Mouse (Mus musculus): ENCODE measurements around the gene Psmb11. TPM values are rescaled to one million over a fixed set of nuclear protein-coding genes. Genes with fewer than 3 reads are reported as not detected.

The Psmb11 gene
- total RNA-seq (2021): under 1 TPM; 0.22 to 0.28 TPM
- long read RNA-seq, experiment 1: 0 reads
- long read RNA-seq, experiment 2: 0 reads

GRCm38 (mm10) chr14:54621133-54621532 is at the start of gene Psmb11:
Gene Psmb11 (plus strand): TSS chr14:54621433.
- DNase-seq (ENCODE audit: low spot score in 2 of 2): no peak
- no peak for TF ChIP-seq CTCF (conservative IDR thresholded peaks at IDR 0.05)

GRCm38 (mm10) chr14:54572122-54572521 is 49.1 kb upstream of the Psmb11 start:
- Histone ChIP-seq H3K4me3 (no peak overlapping the region), H3K27ac (no peak overlapping the region)
- DNase-seq (ENCODE audit: low spot score in 2 of 2): no peak
- no peak for TF ChIP-seq CTCF (conservative IDR thresholded peaks at IDR 0.05)

More at GRCm38 (mm10) chr14:54621133-54621532, at the start of gene Psmb11:
- H3K27ac ChIP-seq: no peak within 1 kb of the TSS
- no peak within 1 kb of the TSS for H3K4me3 ChIP-seq

- no peak for TF ChIP-seq CTCF (conservative IDR thresholded peaks at IDR 0.05)
- no peak overlapping the region for H3K4me3 ChIP-seq
- DNase-seq (ENCODE audit: low spot score in 2 of 2): no peak
- H3K27ac ChIP-seq: no peak overlapping the region
These were observed 48.2 kb upstream of the Psmb11 start for GRCm38 (mm10) chr14:54572790-54573736.

- TF ChIP-seq CTCF (conservative IDR thresholded peaks at IDR 0.05): no peak
- Histone ChIP-seq H3K4me3 (no peak overlapping the region), H3K27ac (no peak overlapping the region)
- no peak for DNase-seq (ENCODE audit: low spot score in 2 of 2)
These were observed 47.0 kb upstream of the Psmb11 start for GRCm38 (mm10) chr14:54574253-54574652.

GRCm38 (mm10) chr14:54575031-54575430 is 46.2 kb upstream of the Psmb11 start:
- Histone ChIP-seq H3K4me3 (no peak overlapping the region; the same call in 1 of the 2 replicates), H3K27ac (no peak overlapping the region)
- DNase-seq (ENCODE audit: low spot score in 2 of 2): no peak
- TF ChIP-seq CTCF (conservative IDR thresholded peaks at IDR 0.05): no peak

- DNase-seq (ENCODE audit: low spot score in 2 of 2): no peak
- Histone ChIP-seq H3K27ac (no peak overlapping the region), H3K4me3 (peak overlapping the region; percentile 66)
- TF ChIP-seq CTCF (conservative IDR thresholded peaks at IDR 0.05): no peak
These were observed 45.6 kb upstream of the Psmb11 start for GRCm38 (mm10) chr14:54575631-54576030.

GRCm38 (mm10) chr14:54576241-54577088 is 44.8 kb upstream of the Psmb11 start:
- TF ChIP-seq CTCF (conservative IDR thresholded peaks at IDR 0.05): no peak
- H3K27ac ChIP-seq: no peak overlapping the region

GRCm38 (mm10) chr14:54577089-54577982 is 43.9 kb upstream of the Psmb11 start, which contains the start of gene Ajuba:
Gene Ajuba (minus strand): TSS chr14:54577558.
- H3K4me3 ChIP-seq: peak within 1 kb of the TSS; percentile 66
- peak; percentile 59 to 60 for DNase-seq (ENCODE audit: low spot score in 2 of 2)
- no peak for TF ChIP-seq CTCF (conservative IDR thresholded peaks at IDR 0.05)
- H3K27ac ChIP-seq: peak within 1 kb of the TSS; percentile 58; the same call in 1 of the 2 replicates

More at GRCm38 (mm10) chr14:54576241-54577088, 44.8 kb upstream of the Psmb11 start:
- H3K4me3 ChIP-seq: peak overlapping the region; percentile 66
- no peak for DNase-seq (ENCODE audit: low spot score in 2 of 2)

GRCm38 (mm10) chr14:54578063-54578462 is 43.2 kb upstream of the Psmb11 start:
- DNase-seq (ENCODE audit: low spot score in 2 of 2): no peak
- Histone ChIP-seq H3K27ac (peak overlapping the region; percentile 58; the same call in 1 of the 2 replicates), H3K4me3 (peak overlapping the region; percentile 66)
- TF ChIP-seq CTCF (conservative IDR thresholded peaks at IDR 0.05): peak; percentile 80

GRCm38 (mm10) chr14:54579638-54580037 is 41.6 kb upstream of the Psmb11 start:
- DNase-seq (ENCODE audit: low spot score in 2 of 2): no peak
- Histone ChIP-seq H3K27ac (no peak overlapping the region), H3K4me3 (no peak overlapping the region)
- no peak for TF ChIP-seq CTCF (conservative IDR thresholded peaks at IDR 0.05)

- TF ChIP-seq CTCF (conservative IDR thresholded peaks at IDR 0.05): no peak
- DNase-seq (ENCODE audit: low spot score in 2 of 2): no peak
- H3K4me3 ChIP-seq: no peak overlapping the region
These were observed 38.7 kb upstream of the Psmb11 start for GRCm38 (mm10) chr14:54582536-54582935.

More at GRCm38 (mm10) chr14:54582536-54582935, 38.7 kb upstream of the Psmb11 start:
- no peak overlapping the region for H3K27ac ChIP-seq
